Mouse (Mus musculus) monocyte, adult 2 months (primary cell): ENCODE results near the gene Cmss1.

Experiments used
- DNase-seq, 2 experiments: peaks; one replicate each; pipeline ENCODE4 v3.0.0; 2022; ENCODE audit warnings: low spot score in 2 of 2, low read depth in 1 of 2

Gene Cmss1

DNA sequence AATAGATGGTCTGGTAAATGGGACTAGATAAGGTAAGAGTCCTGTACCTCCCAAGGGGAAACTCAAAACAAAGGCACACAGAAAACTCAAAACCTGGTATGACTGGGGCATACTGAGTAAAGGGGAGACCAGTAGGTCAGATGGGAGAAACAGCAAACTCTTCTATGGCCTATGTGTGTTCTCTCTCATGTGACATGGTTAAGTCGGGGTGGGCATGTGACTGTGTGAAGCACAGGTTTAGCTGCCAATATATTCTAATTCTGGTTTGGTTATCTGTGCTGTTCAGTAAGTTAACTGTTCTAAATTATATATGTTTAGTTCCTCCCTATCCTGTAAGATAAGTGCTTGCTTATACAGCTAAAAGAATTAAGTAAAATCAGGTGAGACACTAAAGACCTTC, 46.5 kb downstream of the Cmss1 start:
- DNase-seq: no peak

DNA sequence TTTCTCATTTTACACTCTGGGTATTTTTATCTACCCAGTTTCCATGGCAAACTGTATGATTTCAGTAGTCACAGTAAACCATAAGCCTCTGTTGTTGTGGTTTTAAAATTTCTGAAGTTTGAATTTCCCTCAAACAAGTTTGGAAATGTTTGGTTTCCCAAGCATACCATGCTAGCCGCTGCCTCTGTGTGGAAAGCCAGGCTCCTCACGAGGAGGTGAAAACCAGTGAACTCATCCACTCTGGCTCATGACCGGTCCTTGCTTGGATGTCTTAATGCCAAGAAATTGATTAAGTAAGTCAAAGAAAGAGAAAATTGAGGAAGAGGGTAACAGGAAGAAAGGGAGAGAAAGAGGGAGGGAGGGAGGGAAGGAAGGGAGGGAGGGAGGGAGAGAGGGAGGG, 48.4 kb downstream of the Cmss1 start:
- no peak for DNase-seq

DNA sequence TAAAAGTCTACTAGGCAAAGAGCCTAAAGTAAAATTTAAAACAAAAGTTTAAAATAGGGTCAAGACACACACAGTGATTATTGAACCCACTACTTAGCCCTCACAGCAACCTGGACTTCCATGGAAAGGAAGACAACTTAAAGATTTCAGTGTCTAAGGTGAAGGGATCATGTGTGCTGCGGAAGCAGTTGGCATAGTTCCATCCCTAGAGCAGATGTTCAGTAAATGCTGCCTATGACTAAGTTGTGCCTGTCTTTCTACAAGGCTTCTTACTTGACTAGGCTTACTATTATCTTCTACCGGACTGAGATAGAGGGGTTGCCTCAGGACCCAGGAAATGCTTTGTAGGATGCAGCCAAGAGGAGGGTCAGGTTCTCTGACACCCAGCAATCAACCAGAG, 50.4 kb downstream of the Cmss1 start:
- DNase-seq: no peak

DNA sequence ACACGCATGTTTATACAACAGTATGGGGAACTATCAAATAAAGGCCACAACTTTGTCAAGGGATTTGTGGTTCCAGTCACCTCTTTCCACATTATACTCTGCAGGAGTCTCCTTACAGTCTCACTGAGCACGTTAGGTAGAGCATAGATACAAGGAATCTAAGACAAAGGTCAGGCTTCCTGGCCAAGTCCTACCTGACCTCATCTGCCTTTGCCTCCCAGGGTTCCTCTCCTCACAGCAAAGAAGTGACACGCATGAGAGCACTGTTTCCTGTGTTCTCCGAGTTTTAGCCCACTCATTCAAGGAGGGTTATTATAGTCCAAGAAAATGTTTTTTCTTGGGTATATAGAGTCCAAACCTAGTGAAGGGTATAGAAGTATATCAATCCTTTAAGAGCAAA, 51.0 kb downstream of the Cmss1 start:
- DNase-seq: no peak

DNA sequence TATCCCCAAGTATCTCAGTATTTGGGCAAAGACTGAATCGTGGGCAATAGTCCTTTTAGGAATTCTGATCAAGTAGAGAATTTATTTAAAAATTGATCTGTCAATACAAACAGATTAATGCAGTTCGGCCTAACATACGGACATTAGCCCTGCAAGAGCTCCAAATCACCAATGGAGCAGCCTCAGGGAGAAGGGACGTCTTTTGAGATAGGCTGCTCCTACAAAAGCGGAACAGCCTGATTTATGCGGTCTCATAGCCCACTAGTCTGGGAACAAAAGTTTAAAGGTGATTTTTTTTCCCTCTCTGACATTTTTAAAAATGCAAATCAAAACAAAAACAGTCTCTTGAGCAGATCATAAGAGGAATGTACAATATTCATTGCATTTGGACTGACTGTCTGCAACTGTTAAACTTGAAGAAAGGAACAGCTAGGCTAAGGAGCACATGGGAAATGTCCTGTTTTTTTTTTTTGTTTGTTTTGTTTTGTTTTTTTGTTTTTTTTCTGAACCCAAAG, 51.7 kb downstream of the Cmss1 start:
- no peak for DNase-seq

DNA sequence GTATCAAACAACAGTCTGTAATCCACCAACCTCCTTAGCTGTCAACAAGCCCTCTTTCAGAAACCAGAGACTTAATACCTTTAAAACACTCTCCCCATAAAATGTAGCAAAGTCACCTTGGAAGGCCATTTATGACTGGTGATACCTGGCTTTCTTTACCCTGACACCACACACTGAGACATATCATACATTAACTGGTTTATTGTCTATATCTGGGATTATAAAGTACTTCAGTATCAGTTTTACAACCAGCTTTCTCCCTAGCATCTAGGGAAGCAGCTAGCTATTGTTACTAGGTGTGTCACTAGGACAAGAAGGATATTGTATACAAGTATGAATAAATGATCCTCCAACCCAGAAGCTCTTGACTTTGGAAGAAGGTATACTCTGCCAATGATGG, 53.4 kb downstream of the Cmss1 start:
- DNase-seq: no peak

DNA sequence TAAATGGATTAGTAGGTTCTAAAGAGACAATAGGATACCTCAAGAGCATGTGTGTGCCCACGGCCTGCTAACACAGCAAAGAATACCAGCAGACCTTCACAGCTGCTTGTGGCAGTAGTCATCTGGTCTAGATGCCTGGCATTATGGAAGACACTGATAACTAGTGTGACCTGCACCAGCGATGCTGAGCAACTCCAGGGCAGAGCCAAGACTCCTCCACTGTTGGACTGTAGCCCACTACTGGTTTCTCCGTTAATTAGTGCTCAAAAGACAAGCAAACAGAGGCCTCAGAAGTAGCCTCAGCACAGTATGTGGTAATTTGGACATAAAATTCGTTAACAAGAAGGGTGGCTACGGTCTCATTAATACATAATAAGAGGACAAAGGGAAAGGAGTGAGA, 54.0 kb downstream of the Cmss1 start:
- DNase-seq: no peak

DNA sequence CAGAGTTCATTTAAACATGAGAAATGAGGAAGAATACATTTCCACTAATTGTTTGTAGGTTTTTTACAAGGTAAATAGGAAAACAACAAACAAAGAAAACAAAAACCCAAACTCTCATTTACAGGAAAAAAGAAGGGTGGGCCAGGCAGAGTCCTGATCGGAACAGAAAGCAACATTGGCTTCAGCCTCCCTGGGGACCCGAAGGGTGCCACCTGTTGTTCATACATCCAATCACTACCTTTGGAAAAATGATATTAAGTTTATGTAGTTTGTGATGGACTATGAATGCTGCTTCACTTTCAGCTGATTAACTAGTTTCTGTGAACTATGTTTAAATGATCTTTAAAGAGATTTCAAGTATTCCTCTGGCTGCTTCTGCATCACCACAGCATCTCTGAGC, 55.0 kb downstream of the Cmss1 start:
- DNase-seq: no peak

DNA sequence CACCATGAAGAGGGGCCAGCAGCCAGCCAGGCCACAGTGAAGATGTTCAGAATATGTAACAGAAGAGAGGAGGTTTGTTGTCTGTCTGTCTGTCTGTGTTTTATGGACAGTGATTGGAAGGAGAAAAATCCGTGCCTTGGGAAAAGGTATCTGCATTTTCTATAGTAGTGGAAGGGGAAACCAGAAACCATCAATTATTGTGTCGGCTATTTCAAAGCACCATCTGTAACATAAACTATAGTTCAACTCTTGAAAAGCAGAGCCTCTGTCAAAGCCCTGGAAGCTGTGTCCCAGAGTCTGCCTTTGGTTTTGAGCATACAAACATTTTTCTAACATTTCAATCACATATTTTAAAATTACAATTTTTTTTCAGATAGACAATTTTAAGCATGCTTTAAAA, 55.8 kb downstream of the Cmss1 start:
- DNase-seq: no peak

DNA sequence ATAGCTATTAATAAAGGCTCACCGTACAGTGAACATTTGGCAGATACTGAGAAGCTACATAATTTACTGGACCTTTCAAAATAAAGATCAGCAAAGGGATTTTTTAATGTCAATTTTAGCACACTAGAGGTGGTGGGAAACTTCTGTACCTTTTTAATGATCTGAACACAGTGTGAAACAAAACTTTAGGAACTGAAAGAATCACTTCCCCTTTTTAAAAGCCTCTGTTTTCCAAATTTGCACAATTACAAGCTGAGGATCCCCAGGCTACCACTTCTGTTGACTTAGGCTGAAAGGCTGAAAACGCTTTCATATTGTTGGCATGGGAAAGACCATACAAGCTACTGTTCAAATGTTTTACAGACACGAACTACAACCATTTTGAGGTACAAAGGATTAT, 56.6 kb downstream of the Cmss1 start:
- no peak for DNase-seq

DNA sequence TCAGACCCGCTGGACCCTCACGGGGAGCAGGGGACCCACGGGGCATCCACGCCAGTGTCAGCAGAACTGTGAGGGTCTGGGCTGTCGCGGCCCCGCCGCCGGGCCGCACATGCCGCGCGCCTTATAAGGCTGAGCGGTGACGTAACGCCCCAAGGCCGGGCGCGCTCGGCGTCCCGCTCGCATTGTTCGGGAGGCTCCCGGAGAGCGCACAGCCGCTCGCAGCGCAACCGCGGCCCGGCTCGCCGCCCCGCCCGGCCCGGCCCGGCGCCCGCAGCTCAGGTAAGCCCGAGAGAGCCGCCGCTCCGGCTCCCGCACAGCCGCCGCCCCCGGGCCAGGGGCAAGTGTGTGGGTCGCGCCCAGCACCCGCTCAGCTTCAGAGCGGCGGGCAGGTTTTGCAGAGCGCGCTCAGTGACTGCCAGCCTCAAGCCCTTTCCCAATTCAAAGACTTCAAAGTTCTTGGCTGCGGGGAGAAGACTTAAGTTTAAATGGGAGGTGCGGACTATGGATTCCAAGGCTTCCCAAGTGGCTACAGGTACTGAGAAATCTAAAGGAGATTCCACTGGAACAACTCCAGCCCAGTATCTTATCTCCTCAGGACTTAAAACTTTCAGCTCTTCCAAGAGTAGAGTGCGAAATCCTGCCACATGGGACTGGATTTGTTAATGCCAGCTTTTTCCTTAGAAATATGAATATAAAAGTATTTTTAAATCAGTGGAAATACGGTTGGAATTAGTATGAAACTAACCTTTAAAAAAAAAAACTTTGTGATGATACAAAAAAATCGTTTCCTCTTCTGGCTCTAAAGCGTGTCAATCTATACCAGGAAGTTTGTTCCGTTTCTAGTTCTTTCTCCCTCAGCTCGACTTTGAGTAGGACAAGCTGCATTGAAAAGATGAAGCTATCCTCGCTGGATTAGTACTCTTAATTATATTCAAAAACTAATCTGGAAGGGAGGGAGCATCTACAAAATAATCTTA, 57.3 kb downstream of the Cmss1 start:
- peak; percentile 17 to 73 for DNase-seq

DNA sequence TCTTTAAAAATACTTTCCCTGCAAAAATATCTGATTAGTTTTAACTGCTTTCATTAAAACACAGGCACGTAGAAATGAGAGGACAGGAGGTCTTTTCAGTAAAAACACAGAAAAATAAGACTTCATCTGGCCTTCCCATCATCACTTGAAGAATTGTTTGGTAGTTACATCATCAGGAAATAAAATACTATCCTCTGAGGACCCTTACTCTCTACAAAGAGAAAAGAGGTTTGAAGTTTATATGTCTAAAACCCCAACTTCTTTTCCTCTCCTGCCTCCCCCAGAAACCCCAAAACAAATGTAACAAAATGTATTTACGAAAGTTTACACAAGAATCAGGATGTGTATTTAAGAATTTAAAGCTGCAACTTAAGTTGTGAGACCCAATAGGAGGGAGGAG, 58.1 kb downstream of the Cmss1 start:
- no peak for DNase-seq

DNA sequence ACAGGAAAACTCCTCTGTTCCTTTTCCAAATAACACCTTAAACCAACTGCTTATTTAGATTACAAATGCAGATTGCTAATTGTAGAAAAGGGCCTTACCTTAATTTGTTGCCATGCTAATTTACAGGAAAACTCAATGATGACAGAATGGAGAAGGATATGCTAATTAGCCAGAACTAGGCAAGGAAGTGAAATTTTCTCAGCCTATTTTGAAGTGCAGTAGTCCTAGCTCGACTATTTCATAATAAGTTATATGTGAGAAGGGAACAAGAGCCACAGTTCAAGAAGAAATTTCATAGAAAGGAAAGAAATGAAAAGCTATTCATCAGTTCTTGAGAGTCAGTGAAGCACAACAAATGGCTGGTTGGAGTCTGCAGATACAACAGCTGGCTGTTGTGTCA, 60.3 kb downstream of the Cmss1 start:
- DNase-seq: no peak

DNA sequence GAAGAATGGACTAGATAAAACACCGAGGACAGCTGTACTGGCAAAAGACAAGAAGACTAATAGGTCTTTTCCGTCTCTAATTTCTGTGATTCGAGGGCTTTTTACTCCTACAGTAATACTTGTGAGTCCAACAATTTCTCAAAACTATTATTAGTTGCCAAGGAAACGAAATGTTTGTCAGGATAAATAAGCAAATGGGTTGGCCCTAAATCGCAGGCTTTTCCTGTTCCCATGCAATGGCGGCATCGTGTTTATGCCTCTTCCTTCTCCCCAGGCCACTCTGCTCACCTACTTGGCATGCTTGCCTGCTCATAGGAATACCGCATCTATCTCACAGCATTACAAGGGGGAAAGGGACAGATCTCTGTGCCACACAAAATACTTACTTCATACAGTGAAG, 62.2 kb downstream of the Cmss1 start:
- no peak for DNase-seq

DNA sequence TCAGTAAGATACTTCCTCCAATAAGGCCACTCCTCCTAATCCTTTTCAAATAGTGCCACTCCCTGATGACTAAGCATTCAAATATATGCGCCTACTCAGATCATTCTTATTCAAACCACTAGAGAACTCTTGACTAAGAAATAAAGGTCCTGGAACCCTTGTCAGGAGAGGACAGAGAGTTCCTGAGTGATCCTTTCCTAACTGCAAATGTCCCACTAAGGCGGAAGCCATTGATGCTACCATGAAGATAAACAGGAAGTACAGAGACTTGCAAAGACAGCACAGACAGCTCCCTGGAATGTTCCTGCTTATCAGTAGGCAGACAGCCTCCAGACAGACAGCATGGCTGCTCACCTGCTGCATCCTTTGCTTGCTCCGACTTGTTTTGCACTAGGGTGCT, 63.4 kb downstream of the Cmss1 start:
- DNase-seq: no peak

DNA sequence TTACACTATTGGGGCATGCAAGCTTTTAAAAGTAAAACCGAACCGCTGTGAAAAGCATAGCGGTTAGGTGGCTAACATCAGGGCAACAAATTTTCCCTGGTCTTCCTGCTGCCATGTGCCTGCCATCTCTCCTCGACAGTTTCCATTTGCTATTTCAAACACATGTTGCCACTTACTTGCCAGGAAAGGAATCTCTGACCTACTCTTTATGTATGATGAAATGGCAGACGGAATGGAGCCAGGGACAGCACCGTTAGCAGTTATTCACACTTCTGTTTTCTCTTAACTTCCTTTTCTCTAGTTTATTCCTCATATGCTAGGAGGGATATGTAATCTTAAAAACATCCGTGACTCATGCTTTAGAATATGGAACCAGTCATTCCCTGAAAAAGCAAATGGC, 70.2 kb downstream of the Cmss1 start:
- peak; percentile 40 to 48 for DNase-seq

DNA sequence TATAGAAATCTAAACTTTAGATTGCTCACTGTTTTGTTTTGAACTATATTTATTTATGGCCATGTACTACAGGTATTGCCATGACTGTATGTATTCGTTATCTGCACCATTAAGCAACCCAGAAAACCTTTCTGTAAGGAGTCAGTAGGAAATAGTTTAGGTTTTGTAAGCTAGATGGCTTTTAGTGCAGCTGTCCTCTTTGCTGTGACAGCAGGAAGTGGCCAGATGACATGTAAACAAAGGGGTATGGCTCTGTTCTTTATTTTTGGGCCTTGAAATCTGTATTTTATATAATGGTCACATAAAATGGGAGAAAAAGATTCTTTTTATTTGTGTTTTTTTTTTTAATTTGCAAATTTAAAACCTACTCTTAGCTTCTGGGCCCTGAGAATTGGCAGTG, 71.9 kb downstream of the Cmss1 start:
- DNase-seq: no peak

DNA sequence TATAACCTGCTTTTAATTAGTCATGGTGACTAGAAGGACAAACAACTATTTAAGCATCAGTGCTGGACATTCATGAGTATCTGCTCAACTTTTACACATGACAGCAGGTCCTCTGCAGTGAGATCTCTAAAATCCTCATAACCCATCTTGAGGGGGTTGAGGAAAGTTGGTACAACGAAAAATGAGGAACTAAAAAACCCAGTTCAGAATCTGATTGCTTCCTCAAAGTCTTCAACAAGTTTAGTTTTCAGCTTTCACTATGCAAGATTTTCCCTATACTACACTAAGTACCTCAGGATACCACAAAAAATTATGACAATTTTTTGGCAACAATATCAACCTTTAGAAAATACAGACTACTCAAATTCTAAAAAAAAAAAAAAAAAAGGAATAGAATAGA, 72.3 kb downstream of the Cmss1 start:
- DNase-seq: no peak

DNA sequence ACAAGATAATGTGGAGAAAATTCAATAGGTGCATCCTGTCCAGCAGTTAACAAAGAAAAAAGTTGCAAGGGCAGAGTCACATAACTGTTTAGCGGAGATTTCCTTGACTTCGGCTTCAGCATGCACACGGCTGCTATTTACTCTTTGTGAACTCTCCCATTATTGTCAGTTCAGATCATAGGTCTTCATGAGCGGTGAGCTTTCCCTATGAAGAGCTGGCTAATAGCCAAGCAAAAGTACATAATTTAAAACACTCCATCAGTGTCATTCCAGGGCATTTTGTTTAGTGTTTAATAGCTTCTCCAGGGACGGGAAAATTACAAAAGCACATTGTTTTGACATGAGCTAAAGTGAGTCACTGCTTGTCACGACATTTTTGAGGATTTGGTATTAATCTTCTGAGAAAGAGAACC, 74.6 kb downstream of the Cmss1 start:
- DNase-seq: no peak

DNA sequence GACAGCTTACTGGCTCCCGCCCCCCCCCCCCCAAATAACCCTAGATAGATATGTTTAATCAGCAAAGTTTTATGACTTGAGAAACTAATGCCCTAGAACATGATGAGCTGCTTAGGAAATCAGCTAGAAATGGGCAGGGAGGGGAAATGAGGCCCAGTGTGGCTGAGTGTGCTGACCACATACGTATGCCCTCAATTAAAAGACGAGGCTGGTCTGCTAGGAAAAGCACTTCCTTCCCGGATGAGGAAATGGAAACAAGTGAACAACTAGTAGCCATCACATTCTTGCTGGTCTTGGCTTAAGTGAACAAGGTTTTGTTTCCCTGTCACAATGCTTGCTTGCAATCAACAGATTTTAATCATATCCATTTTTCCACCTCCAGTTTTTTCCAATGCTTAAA, 76.1 kb downstream of the Cmss1 start:
- DNase-seq: no peak

DNA sequence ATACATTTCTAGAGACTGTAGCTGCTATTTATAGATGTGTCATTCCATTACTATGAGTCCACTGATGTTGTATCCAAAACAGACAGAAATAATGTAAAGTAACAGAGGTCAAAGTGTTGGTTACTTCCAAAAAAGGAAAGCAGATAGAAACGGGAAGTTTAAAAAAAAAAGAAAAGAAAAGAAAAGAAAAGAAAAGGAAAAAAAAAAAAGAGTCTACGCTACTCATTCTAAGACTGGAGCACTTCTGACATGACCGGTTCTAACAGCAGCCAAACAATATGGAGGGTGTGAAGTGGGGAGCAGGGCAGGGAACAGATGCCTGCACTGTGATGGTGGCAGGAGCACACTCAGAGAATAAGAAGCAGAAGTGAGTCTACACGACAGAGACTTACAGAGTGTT, 78.2 kb downstream of the Cmss1 start:
- DNase-seq: no peak

DNA sequence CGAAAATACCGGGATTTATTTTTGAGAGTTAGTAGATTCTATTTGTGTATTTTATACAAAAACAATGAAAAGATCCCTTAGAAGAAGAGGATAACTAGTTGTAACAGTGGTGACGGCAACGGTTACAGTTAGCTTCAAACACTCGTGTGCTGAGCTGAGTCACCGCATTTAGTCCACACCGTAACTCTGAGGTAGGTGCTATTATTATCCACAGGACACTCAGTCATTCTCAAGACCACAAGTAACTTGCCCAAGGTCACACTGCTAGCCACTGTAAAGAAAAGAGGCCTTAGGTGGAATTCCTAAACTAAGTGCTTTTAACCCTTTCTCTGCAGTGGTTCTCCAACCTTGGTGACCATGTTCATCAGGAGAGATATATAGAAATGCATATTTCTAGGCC, 79.8 kb downstream of the Cmss1 start:
- no peak for DNase-seq

DNA sequence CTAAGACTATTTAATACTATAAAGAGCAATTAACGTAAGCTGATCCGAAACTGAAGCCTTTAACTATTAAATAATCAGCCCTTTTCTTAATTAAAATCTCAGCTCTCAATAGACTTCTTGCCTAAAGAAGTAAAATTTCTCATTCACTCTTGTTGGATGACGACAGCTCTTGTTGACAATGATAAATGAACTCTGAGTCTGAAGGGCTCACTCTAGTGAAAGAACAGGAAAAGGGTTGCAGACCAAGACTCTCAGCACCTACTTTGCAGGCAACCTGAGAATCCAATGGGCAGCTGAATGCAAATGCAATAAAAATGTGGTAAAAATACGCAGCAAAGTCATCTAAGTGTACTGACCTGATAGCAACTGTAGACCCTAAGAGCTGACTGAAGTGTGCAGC, 81.2 kb downstream of the Cmss1 start:
- no peak for DNase-seq
